Mouse (Mus musculus): Measurements from ENCODE around the gene Erbb3. TPM values are rescaled to one million over a fixed set of nuclear protein-coding genes. Genes with fewer than 3 reads are reported as not detected.
"Not testable (repeated sequence)": the region's sequence is repeated elsewhere in the genome, so short reads cannot be mapped to it uniquely, and the experiment has no call there.

Erbb3 gene
- total RNA-seq (2022), result 1 to 10 TPM; 2.1 to 2.7 (median 2.2) TPM

DNA sequence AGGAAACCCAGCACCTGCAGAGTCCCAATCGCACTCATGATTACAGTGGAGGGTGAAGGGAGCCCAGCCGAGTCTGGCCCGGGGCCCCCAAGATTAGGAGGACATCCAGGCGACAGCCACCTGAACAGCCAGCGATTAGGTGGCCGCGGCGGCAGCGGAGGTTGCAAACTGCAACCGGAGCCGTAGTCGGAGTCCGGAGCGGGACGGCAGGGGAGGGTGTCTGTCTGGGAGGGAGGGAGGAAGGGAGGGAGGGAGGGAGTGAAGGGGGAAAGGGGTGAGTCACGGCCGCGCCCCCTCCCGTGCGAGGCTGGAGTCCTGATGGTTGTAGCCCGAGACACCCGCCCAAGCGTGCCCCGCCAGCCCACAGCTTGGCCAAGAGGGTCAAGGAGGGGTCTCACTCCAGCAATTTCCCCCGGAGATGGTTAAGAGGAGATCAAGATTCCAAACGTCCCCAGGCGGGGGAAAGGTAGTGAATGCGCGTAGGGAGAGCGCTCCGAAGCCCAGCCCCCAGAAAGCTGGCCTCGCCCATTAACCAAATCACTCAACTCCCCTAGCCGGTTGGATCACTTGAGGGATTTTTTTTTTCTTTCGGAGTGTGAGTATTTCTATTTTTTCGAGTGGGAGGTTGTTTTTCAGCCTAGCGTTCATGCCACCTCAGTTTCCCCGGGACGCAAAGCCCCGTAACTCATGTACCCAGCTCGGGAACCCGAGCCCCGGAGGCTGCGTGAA lies at the start of gene Erbb3:
Gene Erbb3 (minus strand): TSS at position 189 of the 729 bp plus-strand sequence.
- peak in 1 of 2 experiments; percentile 13 for DNase-seq (ENCODE audit: low spot score in 2 of 2)

- no peak for DNase-seq (ENCODE audit: low spot score in 2 of 2)
These were observed 47.6 kb upstream of the Erbb3 start for GRCm38 (mm10) chr10:128637011-128637410.

DNA sequence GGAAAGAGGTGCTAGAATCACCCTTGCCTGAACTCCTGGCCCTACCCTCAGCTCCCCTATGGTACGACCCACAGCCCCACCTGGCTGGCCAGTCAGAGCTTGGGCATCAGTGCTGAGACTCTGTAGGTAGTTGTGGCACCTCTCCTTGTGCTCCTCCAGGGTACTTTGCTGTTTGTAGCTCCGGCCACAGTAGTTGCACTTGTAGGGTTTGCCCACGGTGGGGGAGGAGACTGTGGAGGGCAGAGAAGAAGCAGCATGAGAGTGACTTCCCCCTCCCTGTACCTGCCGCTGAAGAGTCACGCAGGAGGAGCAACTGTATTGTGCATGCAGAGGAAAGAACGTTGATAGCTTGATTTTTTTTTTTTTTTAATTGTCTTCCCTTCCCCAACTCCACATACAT lies 47.1 kb upstream of the Erbb3 start:
- DNase-seq (ENCODE audit: low spot score in 2 of 2), result no peak

DNA sequence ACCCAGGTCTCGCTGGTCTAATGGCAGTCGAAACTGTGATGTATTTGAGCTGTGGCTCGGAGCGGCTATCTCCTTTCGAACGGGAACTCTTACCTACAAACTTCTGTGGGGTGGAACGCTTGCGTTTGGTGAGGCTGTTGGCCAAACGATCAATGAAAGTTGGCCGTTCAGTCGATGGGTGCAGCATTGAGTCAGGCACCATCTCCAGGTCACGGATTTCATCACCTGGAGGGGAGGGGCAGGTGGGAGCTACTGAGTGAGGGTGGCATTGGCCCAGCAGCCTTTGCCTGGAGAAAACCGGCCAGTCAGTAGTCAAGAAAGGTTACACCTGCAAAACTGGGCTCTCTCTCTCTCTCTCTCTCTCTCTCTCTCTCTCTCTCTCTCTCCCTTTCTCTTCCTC lies 46.2 kb upstream of the Erbb3 start:
- no peak for DNase-seq (ENCODE audit: low spot score in 2 of 2)

- DNase-seq (ENCODE audit: low spot score in 2 of 2), result no peak
These were observed 42.1 kb upstream of the Erbb3 start for GRCm38 (mm10) chr10:128631571-128631970.

GRCm38 (mm10) chr10:128630306-128630705 lies 40.9 kb upstream of the Erbb3 start:
- DNase-seq (ENCODE audit: low spot score in 2 of 2), result not testable (repeated sequence)

DNA sequence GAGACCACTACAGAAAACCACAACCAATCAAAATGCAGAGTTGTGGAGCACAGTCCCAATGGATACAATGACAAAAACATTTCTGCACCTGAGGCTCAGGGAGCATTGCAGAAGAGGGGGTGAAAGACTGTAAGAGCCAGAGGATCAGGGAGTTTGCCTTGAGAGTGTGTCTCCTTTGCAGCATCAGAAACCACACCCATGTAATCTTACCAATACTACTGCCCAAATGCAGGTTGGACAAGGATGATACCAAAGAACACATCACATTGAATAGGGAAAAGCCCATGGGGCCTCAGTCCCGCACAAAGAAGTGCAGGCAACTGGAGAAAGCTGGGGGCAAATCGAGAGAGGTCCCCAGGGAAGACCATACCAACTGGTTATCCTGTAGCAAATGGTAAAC lies 40.3 kb upstream of the Erbb3 start:
- DNase-seq (ENCODE audit: low spot score in 2 of 2), result no peak

DNA sequence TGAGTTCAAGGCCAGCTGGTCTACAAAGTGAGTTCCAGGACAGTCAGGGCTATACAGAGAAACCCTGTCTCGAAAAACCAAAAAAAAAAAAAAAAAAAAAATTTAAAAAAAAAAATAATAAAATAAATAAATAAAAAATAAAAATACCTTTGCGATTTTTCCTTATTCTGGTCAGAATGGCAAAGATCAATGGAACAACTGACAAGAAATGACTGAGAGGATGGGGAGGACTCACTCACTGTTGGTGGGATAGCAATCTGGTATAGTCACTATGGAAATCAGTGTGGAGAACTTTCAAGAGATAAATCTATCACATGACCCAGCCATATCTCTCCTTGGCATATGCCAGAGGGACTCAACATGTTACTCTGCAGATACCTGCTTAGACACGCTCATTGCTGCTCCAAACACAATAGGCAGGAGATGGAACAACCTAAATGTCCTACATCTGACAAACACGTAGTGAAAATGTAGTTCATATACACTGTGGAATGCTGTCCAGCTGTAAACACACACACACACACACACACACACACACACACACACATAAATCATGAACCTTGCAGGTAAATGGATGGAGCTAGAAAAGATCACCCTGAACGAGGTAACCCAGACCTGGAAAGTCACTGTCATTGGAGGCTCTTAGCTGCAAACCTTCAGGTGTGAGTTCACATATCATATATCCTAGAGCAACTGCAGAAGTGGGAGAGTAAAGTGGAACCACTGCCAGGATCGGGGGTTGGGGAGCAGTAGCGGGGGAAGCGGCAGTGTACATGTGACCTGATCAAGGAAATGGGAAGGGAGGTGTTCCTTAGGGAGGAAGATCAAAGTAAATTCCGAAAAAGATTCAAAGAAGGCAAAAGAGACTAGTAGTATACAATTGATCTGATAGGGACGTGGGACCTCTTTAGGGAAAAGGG lies 38.2 kb upstream of the Erbb3 start:
- DNase-seq (ENCODE audit: low spot score in 2 of 2), result no peak

DNA sequence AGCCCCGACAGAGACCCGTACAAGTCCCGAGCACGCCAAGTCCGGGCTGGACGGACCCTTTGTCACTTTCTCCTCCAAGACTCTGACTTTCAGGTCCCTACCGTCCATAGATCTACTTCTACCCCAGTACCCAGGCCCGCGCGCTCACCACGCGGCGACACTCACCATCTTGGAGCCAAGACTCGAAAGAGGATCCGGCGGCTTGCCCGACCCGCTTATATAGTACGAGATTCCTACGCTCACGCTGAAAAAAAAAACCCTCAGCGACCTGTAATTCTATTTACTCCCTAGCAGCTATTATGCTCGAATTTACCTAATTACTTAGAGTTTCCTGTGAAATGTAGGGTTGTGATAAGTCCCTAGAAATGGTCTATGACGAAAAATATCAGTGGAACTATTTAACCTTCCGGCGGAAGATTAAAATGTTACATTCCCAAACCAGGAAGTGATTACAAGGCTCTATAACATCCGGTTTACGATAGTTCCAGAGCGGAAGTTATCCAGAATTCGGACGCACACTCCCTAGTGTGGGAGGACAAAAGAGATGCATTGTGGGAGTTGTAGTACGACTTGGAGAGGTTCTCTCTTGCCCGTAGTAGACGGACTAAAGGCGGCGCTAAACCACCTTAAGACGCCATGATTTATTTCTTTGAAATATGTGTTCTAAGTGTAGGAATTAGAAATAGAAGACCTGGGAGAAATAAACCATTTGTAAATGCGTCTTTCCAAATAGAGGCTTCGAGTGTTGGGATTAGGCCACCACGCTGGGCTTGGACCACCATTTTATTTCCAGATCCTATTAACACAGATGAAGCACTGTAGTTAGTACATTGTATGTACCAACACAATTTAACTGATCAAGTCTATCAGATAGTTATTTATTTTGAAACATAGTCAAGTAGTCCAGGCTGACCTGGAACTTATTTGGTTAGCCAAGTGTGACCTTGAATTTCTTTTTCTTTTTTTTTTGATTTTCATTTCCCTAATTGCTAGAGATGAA lies 37.2 kb upstream of the Erbb3 start, which contains the start of gene Rps26:
Gene Rps26 (minus strand): TSS at position 437 of the 1,000 bp plus-strand sequence.
- DNase-seq (ENCODE audit: low spot score in 2 of 2), result peak; percentile 75 to 84

GRCm38 (mm10) chr10:128625287-128625894 lies 35.9 kb upstream of the Erbb3 start:
- DNase-seq (ENCODE audit: low spot score in 2 of 2), result no peak

DNA sequence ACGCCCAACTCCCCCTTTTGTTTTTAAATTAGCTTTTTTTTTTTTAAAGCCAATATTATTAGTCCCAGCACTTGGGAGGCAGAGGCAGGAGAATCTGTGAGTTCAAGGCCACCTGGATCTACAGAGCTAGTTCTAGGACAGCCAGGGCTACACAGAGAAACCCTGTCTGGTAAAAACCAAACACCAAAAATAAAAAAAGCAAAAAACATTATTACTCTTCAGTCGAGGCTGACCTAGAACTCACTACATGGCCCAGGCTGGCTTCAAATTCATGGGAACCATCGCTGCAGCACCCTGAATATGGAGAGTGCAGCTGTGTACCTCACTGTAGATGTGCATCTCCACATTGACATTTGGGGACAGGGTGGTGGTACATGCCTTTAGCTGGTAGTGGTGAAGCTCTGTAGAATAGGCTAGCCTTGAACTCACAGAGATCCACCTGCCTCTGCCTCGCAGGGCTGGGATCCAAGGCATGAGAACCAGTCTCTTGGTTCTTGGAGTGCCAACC lies 33.7 kb upstream of the Erbb3 start:
- not testable (repeated sequence) for DNase-seq (ENCODE audit: low spot score in 2 of 2)

- DNase-seq (ENCODE audit: low spot score in 2 of 2), result no peak
These were observed 33.2 kb upstream of the Erbb3 start for GRCm38 (mm10) chr10:128622702-128623101.

DNA sequence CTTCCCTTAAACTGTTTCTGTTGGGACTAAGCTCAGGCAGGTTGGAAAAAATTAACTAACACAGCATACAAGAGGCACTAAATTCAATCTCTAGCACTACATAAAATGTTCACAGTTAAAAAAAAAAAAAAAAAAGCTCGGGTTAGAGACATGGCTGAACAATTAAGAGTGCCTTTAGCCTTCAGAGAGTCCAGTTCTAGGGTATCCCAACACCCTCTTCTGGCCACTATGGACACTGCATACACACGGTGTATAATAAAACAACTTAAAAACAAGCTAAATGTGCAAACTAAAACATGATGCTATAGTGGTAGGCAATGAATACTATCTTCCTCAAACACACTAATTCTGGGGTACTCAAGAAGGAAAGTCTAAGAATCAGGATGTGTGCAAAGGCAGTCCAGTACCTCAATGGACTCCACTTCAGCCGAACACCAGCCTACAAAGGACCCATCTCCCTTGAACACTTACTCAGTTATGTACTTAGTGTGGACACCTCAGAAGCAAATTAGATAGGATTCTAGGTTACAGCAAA lies 32.6 kb upstream of the Erbb3 start:
- no peak for DNase-seq (ENCODE audit: low spot score in 2 of 2)

DNA sequence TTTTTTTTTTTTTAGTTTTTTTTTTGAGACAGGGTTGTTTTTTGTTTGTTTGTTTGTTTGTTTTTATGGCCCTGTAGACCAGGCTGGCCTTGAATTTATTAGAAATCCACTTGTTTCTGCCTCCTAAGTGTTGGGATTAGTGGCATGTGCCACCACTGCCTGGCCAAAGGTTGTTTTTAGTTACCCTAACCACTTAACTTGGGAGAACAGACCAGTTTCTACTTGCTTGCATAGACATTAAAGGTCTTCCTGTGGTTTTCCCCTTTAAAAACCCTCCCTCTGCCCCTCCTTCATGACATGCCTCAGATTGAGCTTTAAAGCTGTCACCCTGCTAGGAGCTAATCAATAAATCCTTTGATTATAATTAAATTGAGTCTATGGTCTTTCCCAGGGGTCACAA lies 30.8 kb upstream of the Erbb3 start:
- no peak for DNase-seq (ENCODE audit: low spot score in 2 of 2)

DNA sequence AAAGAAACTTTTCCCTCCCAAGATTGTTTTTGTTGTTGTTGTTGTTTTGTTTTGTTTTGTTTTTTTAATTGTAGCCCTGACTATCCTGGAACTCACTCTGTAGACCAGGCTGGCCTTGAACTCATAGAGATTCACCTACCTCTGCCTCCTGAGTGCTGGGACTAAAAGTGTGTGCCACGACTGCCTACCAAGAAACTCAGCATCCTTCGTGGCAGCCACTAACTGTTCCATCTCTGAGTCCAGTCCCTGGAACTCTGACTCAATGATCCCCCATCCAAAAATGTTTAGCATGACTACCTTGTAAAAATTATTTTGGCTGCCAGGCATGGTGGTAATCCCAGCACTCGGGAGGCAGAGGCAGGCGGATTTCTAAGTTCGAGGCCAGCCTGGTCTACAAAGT lies 29.7 kb upstream of the Erbb3 start:
- DNase-seq (ENCODE audit: low spot score in 2 of 2), result not testable (repeated sequence)

GRCm38 (mm10) chr10:128618570-128618969 lies 29.1 kb upstream of the Erbb3 start:
- no peak for DNase-seq (ENCODE audit: low spot score in 2 of 2)

DNA sequence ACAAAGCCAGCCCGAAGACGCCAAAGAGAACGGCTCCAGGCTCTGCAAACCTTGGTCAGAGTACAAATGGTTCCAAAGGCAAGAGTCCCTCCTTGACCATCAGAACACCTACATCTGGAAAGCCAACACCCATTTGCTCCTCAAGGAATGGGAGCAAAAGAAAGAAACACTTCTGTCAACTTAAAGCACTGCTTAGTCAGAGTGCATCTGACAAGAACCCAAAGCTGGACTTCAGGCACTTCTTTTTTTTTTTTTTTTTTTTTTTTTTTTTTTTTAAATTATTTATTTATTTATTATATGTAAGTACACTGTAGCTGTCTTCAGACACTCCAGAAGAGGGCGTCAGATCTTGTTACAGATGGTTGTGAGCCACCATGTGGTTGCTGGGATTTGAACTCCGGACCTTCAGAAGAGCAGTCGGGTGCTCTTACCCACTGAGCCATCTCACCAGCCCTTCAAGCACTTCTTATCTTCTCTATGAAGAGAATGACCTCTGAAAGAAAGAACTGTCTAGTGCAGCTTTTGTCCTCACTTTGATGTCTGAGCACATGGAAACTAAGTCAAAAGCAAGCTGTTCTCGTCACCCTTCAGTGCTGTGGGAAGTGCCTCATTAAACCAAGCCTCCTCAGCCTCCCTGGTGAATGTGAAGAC lies 26.5 kb upstream of the Erbb3 start:
- not testable (repeated sequence) for DNase-seq (ENCODE audit: low spot score in 2 of 2)

DNA sequence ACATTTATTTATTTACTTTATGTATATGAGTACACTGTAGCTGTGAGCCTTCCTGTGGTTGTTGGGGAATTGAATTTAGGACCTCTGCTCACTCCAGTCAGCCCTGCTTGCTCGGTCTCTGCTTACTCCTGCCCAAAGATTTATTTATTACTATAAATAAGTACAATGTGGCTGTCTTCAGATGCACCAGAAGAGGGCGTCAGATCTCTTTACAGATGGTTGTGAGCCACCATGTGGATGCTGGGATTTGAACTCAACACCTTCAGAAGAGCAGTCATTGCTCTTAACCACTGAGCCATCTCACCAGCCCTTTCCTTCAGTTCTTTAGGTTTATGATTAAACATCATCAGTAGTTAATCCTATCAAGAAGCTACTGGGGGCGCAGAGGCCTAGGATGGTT lies 25.5 kb upstream of the Erbb3 start:
- DNase-seq (ENCODE audit: low spot score in 2 of 2), result no peak

DNA sequence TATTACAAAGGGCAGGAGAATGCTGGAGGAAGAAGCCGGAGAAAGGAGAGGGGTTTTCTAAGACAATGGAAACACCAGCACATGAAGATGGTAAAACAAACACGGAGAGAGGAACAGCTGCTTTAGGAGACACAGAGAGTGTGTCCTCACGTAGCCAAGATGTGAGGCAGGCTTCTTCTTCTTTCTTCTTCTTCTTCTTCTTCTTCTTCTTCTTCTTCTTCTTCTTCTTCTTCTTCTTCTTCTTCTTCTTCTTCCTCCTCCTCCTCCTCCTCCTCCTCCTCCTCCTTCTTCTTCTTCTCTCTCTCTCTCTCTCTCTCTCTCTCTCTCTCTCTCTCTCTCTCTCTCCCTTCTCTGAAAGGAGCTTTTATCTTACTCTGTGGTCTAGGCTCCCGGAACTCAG lies 24.4 kb upstream of the Erbb3 start:
- not testable (repeated sequence) for DNase-seq (ENCODE audit: low spot score in 2 of 2)

GRCm38 (mm10) chr10:128613154-128613440 lies 23.6 kb upstream of the Erbb3 start:
- DNase-seq (ENCODE audit: low spot score in 2 of 2), result no peak
